Mouse (Mus musculus) cerebellum, postnatal 10 days (tissue): ENCODE measurements at regions not wholly inside any gene's neighbourhood (a gene's known extent, or its start where the extent isn't known, plus 50 kb on each side); places are given as distances from the start of the nearest gene placed in this dataset.

Experiments
- DNase-seq, 2 experiments: peaks; one replicate each; pipeline ENCODE4 v3.0.0; 2021; ENCODE audit warnings: mixed read lengths in 2 of 2

DNA sequence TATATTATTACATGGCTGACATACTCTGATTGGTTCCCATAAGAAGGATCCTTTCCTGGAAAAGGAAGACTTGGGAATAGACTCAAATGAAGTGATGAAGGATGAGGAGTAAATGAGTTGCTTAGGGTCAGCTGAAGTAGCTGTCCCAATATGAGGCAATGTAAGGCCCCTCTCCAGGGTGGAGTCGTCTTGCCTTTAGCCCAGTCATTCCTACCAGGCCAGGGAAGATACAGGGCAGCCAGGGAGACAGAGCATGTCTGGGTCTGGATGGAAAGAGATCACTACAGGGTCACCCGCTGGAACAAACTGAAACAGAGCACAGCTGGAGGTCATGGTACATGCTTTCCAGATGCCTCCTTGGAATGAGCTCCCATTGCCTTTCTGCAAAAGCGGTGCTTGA is 364.2 kb downstream of the Osr1 start:
- no peak for DNase-seq

GRCm38 (mm10) chr12:9941357-9941756 is 371.4 kb downstream of the Osr1 start:
- no peak for DNase-seq

DNA sequence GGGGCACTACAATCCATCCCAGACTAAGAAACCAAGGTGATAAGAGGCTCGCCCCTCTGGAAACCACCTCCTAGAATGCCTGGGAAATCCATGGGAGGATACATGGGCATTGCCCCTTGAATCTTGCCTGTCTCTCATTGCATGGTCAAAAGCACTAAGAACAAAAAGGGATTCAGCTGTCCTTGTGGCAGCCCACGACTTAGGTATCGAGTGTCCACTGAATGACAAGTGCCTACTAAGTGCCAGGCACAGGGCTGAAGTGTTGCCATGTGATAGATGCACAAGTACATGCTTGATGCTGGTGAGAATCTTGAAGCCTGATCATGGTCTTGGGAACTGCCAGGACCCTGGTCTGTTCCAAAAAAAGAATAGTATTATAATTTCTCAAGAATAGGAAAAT is 371.9 kb downstream of the Osr1 start:
- no peak for DNase-seq

DNA sequence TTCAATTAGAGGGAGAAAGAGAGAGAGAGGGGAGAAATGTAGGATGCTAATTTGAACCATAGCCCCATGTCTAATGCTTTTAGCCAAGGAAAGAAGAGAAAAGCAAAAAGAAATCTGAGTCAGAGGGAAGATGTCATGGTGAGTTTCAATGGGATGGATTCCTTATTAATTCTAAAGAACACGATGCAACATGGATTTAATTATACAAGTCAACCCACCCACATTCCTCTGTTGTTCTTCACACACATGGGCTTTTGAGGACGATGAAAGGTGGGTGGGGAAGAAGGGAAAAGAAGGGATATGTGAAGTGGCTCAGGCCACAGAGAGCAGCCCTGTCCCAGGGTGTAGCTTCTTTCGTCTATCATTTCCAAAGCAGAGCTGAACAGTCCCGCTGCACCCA is 378.9 kb downstream of the Osr1 start:
- no peak for DNase-seq

GRCm38 (mm10) chr12:9952372-9952771 is 382.5 kb downstream of the Osr1 start:
- DNase-seq: no peak

- DNase-seq: no peak
Measured at GRCm38 (mm10) chr12:9954178-9954888, 384.4 kb downstream of the Osr1 start.

- DNase-seq: no peak
Measured at GRCm38 (mm10) chr12:9969390-9969789, 399.5 kb downstream of the Osr1 start.

GRCm38 (mm10) chr12:9970771-9971170 is 399.0 kb upstream of the Nt5c1b start:
- DNase-seq: no peak

DNA sequence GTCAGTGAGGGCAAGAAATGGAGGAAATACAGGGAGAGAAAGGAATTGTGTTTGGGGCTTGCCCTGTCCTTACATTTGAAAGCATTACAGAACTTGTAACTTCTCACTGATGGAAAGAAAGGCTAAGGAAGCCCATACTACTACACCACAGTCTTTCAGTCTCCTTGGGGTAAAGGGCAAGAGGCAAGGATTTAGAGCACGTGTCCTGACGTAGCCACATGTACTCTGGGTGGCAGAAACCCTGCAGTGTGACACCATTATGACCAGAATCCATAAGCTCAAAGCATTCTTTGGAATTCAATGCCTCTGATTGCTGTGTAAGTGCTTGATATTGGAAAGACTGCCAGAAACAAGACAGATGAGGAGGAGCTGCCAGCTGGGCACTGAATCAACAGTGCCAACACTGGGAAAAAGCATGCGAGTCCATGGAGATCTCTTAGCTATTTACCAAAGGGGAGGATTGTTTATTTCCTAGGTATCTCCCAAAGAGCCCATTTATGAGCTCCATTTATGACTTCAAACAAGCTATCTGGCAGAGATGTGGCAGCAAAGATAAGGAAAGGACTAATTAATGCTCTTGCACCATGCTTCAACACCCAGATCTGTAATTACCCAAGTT is 391.2 kb upstream of the Nt5c1b start:
- peak; percentile 31 to 37 for DNase-seq

DNA sequence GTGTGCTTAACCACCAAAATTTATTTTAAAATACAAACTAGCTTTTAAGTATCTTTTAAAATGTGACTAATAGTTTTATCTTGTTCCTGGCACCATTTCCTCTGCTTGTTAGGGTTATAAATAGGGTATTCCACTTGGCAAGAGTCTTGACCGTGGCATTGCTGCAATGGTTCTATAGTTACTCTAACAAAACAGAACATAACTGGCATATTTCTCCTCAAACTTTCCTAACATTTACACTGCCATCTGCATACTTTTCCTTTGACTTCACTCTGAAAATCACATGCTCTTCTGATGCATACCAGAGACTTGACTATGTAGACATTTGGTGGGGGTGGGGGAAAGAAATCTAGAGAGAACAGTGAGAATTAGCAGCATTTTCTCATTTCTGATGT is 390.7 kb upstream of the Nt5c1b start:
- DNase-seq: no peak

DNA sequence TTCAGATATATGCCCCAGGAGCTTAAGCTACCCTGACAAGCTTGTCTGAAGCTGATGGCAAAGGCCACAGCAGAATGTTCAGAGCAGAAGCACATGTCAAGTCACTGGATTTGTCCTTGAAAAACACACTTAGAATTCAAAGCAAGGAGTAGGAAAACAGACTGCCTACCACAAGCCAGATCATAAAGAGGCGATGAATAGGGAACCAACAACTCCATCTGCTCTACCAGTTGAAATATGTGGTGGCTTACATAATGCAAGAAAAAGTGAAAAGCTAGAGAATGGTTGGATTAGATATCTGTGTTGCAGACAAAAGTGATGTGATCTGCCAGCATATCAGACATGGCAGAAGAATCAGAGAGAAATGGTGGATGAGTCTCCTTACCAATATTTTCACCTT is 378.5 kb upstream of the Nt5c1b start:
- DNase-seq: no peak

GRCm38 (mm10) chr12:9995670-9996069 is 374.1 kb upstream of the Nt5c1b start:
- DNase-seq: no peak

GRCm38 (mm10) chr12:9996455-9997189 is 373.2 kb upstream of the Nt5c1b start:
- DNase-seq: no peak

- no peak for DNase-seq
Measured at GRCm38 (mm10) chr12:9997190-9997561, 372.6 kb upstream of the Nt5c1b start.

GRCm38 (mm10) chr12:9997571-9997970 is 372.2 kb upstream of the Nt5c1b start:
- no peak for DNase-seq

DNA sequence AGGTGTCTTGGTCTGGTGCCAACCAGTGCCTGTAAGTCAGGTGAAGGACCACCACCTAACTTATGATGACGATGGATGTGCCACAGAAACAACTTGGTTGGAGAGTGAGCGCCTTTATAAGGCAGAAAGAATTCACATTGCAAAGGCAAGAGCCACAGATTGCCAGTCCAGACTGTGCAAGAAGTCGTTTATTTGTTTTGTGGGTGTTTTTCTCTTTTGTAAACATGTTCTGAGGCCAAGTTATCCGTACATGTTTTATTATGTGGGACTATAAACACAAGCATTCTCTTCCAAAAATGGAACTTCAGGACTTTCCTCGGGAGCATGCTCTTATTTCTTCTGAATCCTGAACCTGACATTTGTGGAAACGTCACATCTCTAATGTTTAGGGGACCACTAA is 369.8 kb upstream of the Nt5c1b start:
- DNase-seq: no peak

GRCm38 (mm10) chr12:10008473-10008872 is 361.3 kb upstream of the Nt5c1b start:
- DNase-seq: no peak

GRCm38 (mm10) chr12:10016710-10017581 is 352.8 kb upstream of the Nt5c1b start:
- DNase-seq: no peak

DNA sequence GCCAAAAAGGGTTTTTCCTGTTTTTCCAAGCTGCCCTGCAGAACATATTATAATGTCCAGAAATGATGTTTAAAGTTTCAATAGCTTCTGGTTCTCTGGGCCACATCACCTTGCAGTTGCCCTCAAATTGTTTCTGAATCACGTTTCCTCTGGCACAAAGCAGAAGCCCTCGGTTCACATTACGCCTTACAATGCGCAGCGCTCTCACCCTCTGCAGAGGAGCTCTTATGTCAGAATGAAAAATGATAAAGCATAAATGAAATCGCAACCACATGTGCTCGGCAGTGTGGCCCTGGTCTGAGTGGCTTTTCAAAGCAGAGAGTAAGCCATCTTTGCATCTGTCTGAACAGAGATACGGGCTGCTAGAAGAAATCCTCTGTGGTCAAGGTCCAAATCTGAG is 334.3 kb upstream of the Nt5c1b start:
- DNase-seq: no peak

DNA sequence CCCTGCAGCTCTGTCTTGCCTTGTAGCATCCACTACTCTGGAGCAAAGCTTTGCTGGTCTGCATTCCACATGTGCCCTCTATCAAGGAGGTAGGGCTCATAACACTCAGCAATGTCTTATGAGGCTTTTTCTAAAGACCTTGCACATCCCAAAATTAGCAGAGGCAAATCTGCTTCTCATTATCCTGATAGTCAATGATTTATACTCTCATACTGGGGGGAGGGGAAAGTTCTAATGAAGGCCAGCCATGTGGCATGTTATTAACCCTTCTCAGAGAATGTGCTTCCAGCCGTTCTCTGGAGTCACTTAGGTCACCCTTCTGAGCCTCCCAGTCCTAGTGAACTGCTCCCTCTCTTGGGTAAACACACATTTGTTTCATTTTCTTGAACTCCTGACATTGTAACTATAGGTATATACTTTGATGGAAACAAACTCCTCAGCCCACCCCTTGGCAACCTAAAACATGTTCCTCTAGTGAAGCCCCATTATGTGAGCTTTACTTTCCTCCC is 307.7 kb upstream of the Nt5c1b start:
- DNase-seq: no peak

GRCm38 (mm10) chr12:10078341-10078740 is 291.4 kb upstream of the Nt5c1b start:
- no peak for DNase-seq

GRCm38 (mm10) chr12:10079482-10079881 is 290.3 kb upstream of the Nt5c1b start:
- peak; percentile 2 for DNase-seq

- DNase-seq: no peak
Measured at GRCm38 (mm10) chr12:10112874-10113453, 256.8 kb upstream of the Nt5c1b start.
